Mouse (Mus musculus) lung, postnatal 0 days (tissue): ENCODE data around the gene Cpne5. TPM values are rescaled to one million over a fixed set of nuclear protein-coding genes. Genes with fewer than 3 reads are reported as not detected.

ENCODE experiments used
- ATAC-seq: fragments of 200-750 bp; cut with Nextera tagmentation; 2 replicates; pipeline ENCODE4 v1.8.0; 2017; ENCODE audit warnings: moderate library complexity
- DNase-seq: peaks from one replicate; pipeline ENCODE4 v3.0.0-alpha.2; 2016; ENCODE audit warnings: low spot score
- H3K27ac ChIP-seq: fragments of 300-500 bp; sonication (generic); 2 replicates; pipeline ENCODE4 v1.5.1; 2014; ENCODE audit warnings: antibody characterized with exemption, mild to moderate bottlenecking, low read length, mixed read lengths
- H3K27me3 ChIP-seq: fragments of 300-500 bp; sonication (generic); replicated peaks from 2 replicates; pipeline ENCODE4 v1.6.1; 2014; ENCODE audit warnings: low read length, mixed read lengths; ENCODE audit not compliant: insufficient read depth
- H3K36me3 ChIP-seq: fragments of 300-500 bp; sonication (generic); 2 replicates; pipeline ENCODE4 v1.6.1; 2014; ENCODE audit warnings: low read length, mixed read lengths; ENCODE audit not compliant: insufficient read depth
- H3K4me1 ChIP-seq: fragments of 300-500 bp; sonication (generic); 2 replicates; pipeline ENCODE4 v1.6.1; 2014; ENCODE audit warnings: antibody characterized with exemption, low read depth, low read length, mixed read lengths; ENCODE audit not compliant: insufficient read depth
- H3K4me2 ChIP-seq: fragments of 300-500 bp; sonication (generic); replicated peaks from 2 replicates; pipeline ENCODE4 v1.6.1; 2014; ENCODE audit warnings: low read depth, mild to moderate bottlenecking, low read length, moderate library complexity, mixed read lengths
- H3K4me3 ChIP-seq: fragments of 300-500 bp; sonication (generic); 2 replicates; pipeline ENCODE4 v1.5.1; 2014; ENCODE audit warnings: low read depth, low read length
- H3K9ac ChIP-seq: fragments of 300-500 bp; sonication (generic); replicated peaks from 2 replicates; pipeline ENCODE4 v1.6.1; 2014; ENCODE audit warnings: low read depth, mild to moderate bottlenecking
- H3K9me3 ChIP-seq: fragments of 300-500 bp; sonication (generic); 2 replicates; pipeline ENCODE4 v1.6.1; 2016; ENCODE audit warnings: low read length, mixed read lengths
- CTCF ChIP-seq: IDR thresholded peaks from 2 replicates; pipeline ENCODE4 v1.5.1; 2016; ENCODE audit warnings: antibody characterized with exemption, mild to moderate bottlenecking
- EP300 ChIP-seq: IDR thresholded peaks from 2 replicates; pipeline ENCODE4 v1.6.1; 2016; ENCODE audit warnings: antibody characterized with exemption, mild to moderate bottlenecking, control low read depth
- WGBS: fragments of 180-500 bp; shearing (Covaris S2); extraction: QIAGEN DNeasy Blood & Tissue Kit; methylation state at CpG from one replicate; pipeline ENCODE4 v1.1.7; 2014; 5-methylcytosine and 5-hydroxymethylcytosine counted together
- polyA plus RNA-seq: library from polyadenylated mRNA; unstranded; fragments of >200 nt; fragmentation: Nextera tagmentation; extraction: Ambion mirVana; gene quantifications from 2 replicates; pipeline ENCODE4 v1.2.1, GENCODE M21; 2015

The Cpne5 gene
- polyA plus RNA-seq, 1 experiment from 2014 or later: 0.57 TPM

DNA sequence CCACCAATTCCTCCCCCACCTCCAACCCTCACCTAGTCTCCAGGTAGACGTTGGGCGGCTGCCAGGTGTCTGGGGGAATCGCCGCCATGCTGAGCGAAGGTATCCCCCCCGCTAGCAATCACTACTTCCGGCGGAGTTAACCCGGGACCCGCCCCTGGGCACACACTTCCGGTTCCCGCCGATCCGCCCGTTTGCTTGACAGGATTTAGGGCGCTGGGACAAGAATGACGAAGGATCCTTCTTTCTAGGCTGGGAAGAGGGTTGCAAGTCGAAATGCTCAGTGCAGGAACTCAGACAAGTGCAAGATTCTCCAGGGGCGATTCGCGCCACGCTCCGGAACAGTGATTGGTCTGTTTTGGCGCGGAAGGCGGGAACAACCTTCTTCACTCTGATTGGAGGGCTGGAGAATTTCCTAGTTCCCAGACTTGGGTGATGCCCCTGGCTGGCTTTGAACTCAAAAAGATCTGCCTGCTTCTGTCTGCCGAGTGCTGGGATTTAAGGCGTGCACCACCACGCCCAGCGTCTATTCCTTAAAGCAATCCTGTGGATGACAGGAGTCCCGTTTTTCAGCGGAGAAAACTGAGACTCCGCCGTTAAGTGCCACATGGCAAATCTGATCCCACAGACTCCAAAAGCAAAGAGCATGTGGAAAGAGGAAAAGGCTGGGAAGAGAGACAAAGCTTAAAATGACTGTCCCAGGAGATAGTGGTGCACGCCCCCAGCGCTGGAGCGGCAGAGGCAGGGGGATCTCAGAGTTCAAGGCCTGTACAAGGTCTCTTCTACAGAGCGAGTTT, 26.1 kb upstream of the Cpne5 start, which contains the start of gene Ppil1:
Gene Ppil1 (minus strand): TSS at position 347 of the 794 bp plus-strand sequence.
- Histone ChIP-seq H3K4me2 (peak within 1 kb of the TSS; percentile 87), H3K36me3 (no peaks in the 10 kb centered on the region), H3K4me3 (peak within 1 kb of the TSS; percentile 75), H3K9ac (peak within 1 kb of the TSS; percentile 75), H3K27ac (peak within 1 kb of the TSS; percentile 96), H3K27me3 (no peaks in the 10 kb centered on the region), H3K4me1 (peaks cover 4% of the 10 kb centered on the region), H3K9me3 (no peaks in the 10 kb centered on the region)
- WGBS: 6% methylated on average over 38 of the region's 38 CpGs
- DNase-seq: peak; percentile 88
- peak; percentile 52 for ATAC-seq
- no peak for TF ChIP-seq CTCF
- TF ChIP-seq EP300: no peak; the same call in 1 of the 2 replicates

- Histone ChIP-seq H3K4me2 (peak overlapping the region; percentile 87), H3K27ac (peak overlapping the region; percentile 96), H3K36me3 (no peaks in the 10 kb centered on the region), H3K9me3 (no peaks in the 10 kb centered on the region), H3K4me3 (peak overlapping the region; percentile 75), H3K9ac (peak overlapping the region; percentile 75), H3K27me3 (no peaks in the 10 kb centered on the region), H3K4me1 (peaks cover 4% of the 10 kb centered on the region)
- peak; percentile 1; the same call in 1 of the 2 replicates for ATAC-seq
- DNase-seq: no peak
- TF ChIP-seq EP300: no peak
- under 1% methylated on average over 14 of the region's 14 CpGs for WGBS
These were observed 25.4 kb upstream of the Cpne5 start for GRCm38 (mm10) chr17:29263417-29263816.

DNA sequence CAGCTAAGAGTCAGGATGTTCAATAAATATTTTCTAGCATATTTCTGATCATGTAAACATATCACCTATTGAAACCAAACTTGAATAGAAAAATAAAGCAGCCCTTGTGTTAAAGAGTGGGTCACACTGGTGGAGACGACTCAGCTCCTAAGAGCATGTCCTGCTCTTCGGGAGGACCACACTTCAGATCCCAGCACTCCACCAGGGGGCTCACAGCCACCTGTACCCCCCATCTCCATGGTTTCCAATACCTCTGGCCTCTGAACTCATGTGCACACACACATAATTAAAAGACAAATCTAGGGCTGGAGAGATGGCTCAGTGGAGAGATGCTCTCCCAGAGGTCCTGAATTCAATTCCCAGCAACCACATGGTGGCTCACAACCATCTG, 24.3 kb upstream of the Cpne5 start:
- no peaks in the 10 kb centered on the region for H3K9me3 ChIP-seq
- 9% methylated on average over 2 of the region's 2 CpGs for WGBS
- no peak for DNase-seq
- no peaks in the 10 kb centered on the region for H3K36me3 ChIP-seq
- H3K4me2 ChIP-seq: no peak overlapping the region
- H3K4me3 ChIP-seq: no peak overlapping the region
- no peak for TF ChIP-seq CTCF
- no peak for TF ChIP-seq EP300
- H3K27me3 ChIP-seq: no peaks in the 10 kb centered on the region
- no peak for ATAC-seq
- no peak overlapping the region for H3K27ac ChIP-seq
- peaks cover 4% of the 10 kb centered on the region for H3K4me1 ChIP-seq
- H3K9ac ChIP-seq: no peak overlapping the region

DNA sequence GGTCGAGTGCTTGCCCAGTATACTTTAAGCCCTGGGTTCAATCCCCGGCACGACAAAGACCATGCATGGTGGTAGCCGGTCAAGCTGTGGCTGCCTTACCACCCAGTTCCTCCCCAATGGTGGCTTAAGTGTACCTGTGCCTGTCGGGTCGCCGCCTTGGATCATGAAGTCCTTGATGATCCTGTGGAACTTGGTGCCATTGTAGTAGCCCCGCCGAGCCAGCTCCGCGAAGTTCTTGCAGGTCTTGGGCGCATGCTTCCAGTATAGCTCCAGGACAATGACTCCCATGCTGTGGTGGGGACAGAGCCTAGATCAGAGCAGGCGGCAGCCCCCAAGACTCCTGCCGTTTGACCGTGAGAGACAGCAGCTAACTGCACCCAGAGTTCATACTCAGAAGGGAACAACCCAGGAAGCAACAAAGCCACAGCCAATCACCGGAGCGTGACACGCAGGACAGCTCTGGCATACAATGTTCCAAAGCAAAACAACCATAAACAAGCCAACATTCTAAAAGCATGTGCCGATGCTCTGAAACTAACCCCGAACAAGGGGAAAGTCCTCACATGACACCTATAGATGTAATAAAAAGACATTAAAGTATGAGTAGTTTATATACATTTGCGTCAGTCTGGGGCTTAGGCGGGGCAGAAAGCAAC, 23.8 kb upstream of the Cpne5 start:
- Histone ChIP-seq H3K9me3 (no peaks in the 10 kb centered on the region), H3K36me3 (no peaks in the 10 kb centered on the region), H3K4me3 (no peak overlapping the region), H3K9ac (no peak overlapping the region), H3K4me1 (peaks cover 4% of the 10 kb centered on the region), H3K27me3 (no peaks in the 10 kb centered on the region), H3K4me2 (no peak overlapping the region), H3K27ac (no peak overlapping the region)
- TF ChIP-seq CTCF (no peak), EP300 (no peak)
- DNase-seq (no peak), ATAC-seq (no peak)
- WGBS: 83% methylated on average over 22 of the region's 22 CpGs

- ATAC-seq (no peak), DNase-seq (no peak)
- no peak for TF ChIP-seq CTCF
- TF ChIP-seq EP300: no peak
- Histone ChIP-seq H3K27ac (no peak overlapping the region), H3K4me1 (peaks cover 4% of the 10 kb centered on the region), H3K4me3 (no peak overlapping the region), H3K36me3 (no peaks in the 10 kb centered on the region), H3K9me3 (no peaks in the 10 kb centered on the region), H3K9ac (no peak overlapping the region), H3K27me3 (no peaks in the 10 kb centered on the region), H3K4me2 (no peak overlapping the region)
- WGBS: 80% methylated on average over 15 of the region's 15 CpGs
These were observed 22.5 kb upstream of the Cpne5 start for GRCm38 (mm10) chr17:29260501-29260900.

- no peaks in the 10 kb centered on the region for H3K36me3 ChIP-seq
- ATAC-seq (peak; percentile 69), DNase-seq (peak; percentile 86)
- H3K4me3 ChIP-seq: no peak overlapping the region
- H3K9me3 ChIP-seq: no peaks in the 10 kb centered on the region
- TF ChIP-seq EP300 (no peak), CTCF (peak; percentile 98)
- H3K9ac ChIP-seq: no peak overlapping the region
- 5% methylated on average over 3 of the region's 3 CpGs for WGBS
- no peak overlapping the region for H3K4me2 ChIP-seq
- no peak overlapping the region for H3K27ac ChIP-seq
- peaks cover 3% of the 10 kb centered on the region for H3K4me1 ChIP-seq
- no peaks in the 10 kb centered on the region for H3K27me3 ChIP-seq
These were observed 21.5 kb upstream of the Cpne5 start for GRCm38 (mm10) chr17:29259489-29259888.
